Mouse (Mus musculus): ENCODE results near the gene Cyp2c39.
"Not testable (repeated sequence)": the region's sequence is repeated elsewhere in the genome, so short reads cannot be mapped to it uniquely, and the experiment has no call there.

Cyp2c39 gene

DNA sequence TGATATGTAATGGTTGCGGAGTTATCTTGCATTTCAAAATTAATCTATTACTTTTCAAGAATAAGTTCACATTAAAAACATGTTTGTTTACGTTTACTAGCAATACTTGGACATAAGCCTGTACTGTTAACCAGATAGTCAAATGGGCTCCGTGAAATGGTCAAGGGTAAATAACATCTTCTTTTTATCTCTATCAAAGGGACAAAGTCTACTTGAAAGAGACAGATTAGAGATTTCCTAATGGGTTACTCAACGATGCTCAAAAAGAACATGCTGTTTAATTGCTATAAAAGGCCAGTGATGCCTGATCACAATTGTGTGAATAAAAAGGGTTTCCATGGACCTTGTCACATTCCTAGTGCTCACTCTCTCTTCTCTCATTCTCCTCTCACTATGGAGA lies at the start of gene Cyp2c39:
TSS of gene Cyp2c39 (plus strand) at position 329 of the 400 bp plus-strand sequence.
- no peak for DNase-seq (ENCODE audit: low read depth, low spot score)

DNA sequence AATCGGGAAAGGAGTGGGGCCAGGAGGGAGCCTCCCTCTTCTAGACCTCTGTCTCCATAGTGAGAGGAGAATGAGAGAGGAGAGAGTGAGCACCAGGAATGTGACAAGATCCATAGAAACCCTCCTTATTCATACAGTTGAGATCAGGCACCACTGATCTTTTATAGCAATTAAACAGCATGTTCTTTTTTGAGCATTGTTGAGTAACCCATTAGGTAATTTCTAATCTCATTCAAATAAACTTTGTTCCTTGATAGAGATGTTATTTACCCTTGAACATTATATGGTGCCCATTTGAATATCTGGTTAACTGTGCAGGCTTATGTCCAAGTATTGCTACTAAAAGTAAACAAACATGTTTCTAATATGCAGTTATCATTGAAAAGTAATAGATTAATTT lies 47.7 kb upstream of the Cyp2c39 start, which contains the start of gene Cyp2c38:
TSS of gene Cyp2c38 (minus strand) at position 135 of the 400 bp plus-strand sequence.
- no peak for DNase-seq (ENCODE audit: low read depth, low spot score)

- DNase-seq (ENCODE audit: low read depth, low spot score) = no peak
Observed at GRCm38 (mm10) chr19:39463923-39464322, 46.7 kb upstream of the Cyp2c39 start.

- not testable (repeated sequence) for DNase-seq (ENCODE audit: low read depth, low spot score)
Observed at GRCm38 (mm10) chr19:39483961-39484360, 26.7 kb upstream of the Cyp2c39 start.

DNA sequence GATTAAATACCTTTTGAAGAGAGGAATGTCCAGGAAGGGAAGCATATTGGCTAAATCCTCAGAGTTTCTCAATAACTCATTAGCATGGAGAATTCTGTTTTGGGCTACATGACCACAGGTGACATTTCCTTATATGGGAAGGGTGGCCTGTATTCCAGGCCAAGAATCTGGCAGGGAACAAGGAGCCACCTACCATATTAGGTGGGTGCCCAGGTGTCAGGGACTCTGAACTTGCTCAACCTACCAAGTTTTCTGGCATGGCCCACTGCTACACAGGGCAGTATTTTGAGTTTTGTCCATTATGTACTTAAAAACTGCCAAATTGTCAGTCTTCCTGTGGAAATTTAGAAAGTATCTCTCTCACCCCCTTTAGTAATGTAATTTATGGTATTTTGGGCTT lies 4.3 kb upstream of the Cyp2c39 start:
- DNase-seq (ENCODE audit: low read depth, low spot score) = no peak

GRCm38 (mm10) chr19:39509533-39509932 lies 1.1 kb upstream of the Cyp2c39 start:
- no peak for DNase-seq (ENCODE audit: low read depth, low spot score)

Measured in skeletal muscle tissue, adult 2 months (tissue).